Mouse (Mus musculus): Measurements from ENCODE around the gene Utp14a. TPM values are rescaled to one million over a fixed set of nuclear protein-coding genes. Genes with fewer than 3 reads are reported as not detected.

Utp14a gene
- polyA plus RNA-seq, 1 experiment from 2014 or later = 12.6 TPM

DNA sequence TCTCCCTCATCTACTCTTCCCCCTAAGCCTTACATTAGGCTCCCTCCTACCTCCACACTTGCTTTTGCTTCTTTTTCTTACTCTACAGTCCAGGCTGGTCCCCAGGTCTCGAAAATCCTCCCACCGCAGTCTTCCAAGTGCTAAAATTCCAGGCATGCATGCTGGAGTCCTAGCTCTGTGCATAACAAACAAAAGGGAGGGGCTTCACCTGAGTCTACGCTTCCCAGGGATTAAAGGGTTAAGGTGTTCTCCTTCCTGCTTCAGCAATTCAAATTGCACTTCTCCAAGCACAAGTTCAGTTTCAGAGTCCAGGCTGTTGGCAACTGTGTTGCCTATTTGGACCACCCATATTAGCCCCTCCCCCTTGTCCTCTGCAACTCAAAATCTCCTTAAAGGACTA lies 34.8 kb downstream of the Utp14a start:
- no peak overlapping the region for H3K4me2 ChIP-seq (replicated peaks; ENCODE audit: low read depth)
- no peak for TF ChIP-seq CTCF (IDR thresholded peaks at IDR 0.05; ENCODE audit: low read depth)
- no peak for TF ChIP-seq EP300 (optimal IDR thresholded peaks at IDR 0.05)
- no peaks in the 10 kb centered on the region for H3K9me3 ChIP-seq (ENCODE audit: control insufficient read depth, low read length)
- no peaks in the 10 kb centered on the region for H3K27me3 ChIP-seq (ENCODE audit: control insufficient read depth, insufficient read depth, low read length)
- H3K36me3 ChIP-seq (ENCODE audit: control insufficient read depth, insufficient read depth, low read length) = no peaks in the 10 kb centered on the region
- ATAC-seq (ENCODE audit: low FRiP score, low TSS enrichment) = no peak
- 39% methylated on average over 3 of the region's 3 CpGs for WGBS
- H3K9ac ChIP-seq (ENCODE audit: low read length) = no peak overlapping the region
- no peak for DNase-seq (ENCODE audit: low spot score)
- no peaks in the 10 kb centered on the region for H3K4me1 ChIP-seq (replicated peaks; ENCODE audit: control insufficient read depth, insufficient read depth)
- no peak overlapping the region for H3K27ac ChIP-seq (replicated peaks)
- no peak overlapping the region for H3K4me3 ChIP-seq (ENCODE audit: low read depth, low read length)

DNA sequence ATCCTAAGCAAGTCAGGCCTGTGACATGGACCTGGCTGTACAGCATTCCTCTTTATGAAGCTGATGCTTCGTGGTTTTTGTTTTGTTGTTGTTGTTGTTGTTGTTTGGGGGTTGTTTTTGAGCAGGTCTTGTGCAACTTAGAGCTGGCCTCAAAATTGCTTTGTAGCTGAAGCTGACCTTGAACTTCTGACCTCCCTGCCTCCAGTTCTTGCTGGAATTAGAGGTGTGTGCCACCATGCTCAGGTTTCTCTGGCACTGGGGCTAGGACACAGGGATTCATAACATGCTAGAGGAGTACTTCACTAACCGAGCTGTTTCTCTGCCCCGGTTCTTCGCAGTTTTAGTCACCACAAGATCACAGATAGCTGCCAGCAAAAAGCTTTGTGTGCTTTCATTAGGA lies 48.7 kb downstream of the Utp14a start:
- no peak for ATAC-seq (ENCODE audit: low FRiP score, low TSS enrichment)

DNA sequence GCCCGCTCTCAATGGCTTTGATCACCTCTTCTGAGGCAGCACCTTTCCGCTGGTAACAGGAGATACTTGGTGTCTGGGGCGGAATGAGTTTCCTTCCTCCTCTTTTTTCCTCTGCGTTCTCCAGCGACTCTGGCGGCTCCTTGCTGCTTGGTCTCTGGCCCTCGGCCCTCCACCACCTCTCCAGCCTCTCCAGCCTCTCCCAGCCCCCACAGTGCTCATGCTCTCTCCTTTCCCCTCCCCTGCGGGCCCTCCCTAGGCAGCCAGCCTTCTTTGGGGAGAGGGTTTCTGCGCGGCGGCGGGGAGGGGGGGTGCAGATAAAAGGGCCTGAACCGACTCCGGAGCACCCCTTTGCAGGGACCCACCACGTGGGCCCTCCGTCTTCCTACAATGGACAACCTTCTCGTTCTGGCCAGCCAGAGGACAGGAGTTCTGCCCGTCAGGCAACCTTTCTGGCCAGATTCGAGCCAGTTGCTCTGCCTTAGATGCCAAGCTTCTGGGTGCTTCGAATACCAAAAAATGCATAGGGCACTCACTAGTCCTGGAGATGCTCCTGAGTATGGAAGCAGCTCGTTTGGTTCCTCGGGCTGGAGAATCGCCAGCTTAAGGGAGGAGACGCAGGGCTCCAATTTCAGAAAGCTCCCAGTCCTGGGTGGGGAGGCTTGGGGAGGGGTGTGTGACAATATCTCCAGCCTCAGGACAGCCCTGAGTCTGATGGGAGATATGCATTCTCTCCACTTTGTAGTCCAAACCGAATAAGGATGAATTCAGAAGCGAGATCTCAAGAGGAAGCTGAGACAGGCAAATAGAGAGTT lies 54.2 kb downstream of the Utp14a start:
- no peak for ATAC-seq (ENCODE audit: low FRiP score, low TSS enrichment)
- no peak overlapping the region for H3K27ac ChIP-seq (replicated peaks)

More for the DNA sequence above, 48.7 kb downstream of the Utp14a start:
- no peak overlapping the region for H3K4me2 ChIP-seq (replicated peaks; ENCODE audit: low read depth)
- no peak overlapping the region for H3K27ac ChIP-seq (replicated peaks)
- no peaks in the 10 kb centered on the region for H3K9me3 ChIP-seq (ENCODE audit: control insufficient read depth, low read length)
- H3K4me1 ChIP-seq (replicated peaks; ENCODE audit: control insufficient read depth, insufficient read depth) = no peaks in the 10 kb centered on the region
- DNase-seq (ENCODE audit: low spot score) = no peak
- TF ChIP-seq CTCF (IDR thresholded peaks at IDR 0.05; ENCODE audit: low read depth) = no peak
- no peak for TF ChIP-seq EP300 (optimal IDR thresholded peaks at IDR 0.05)
- no peaks in the 10 kb centered on the region for H3K36me3 ChIP-seq (ENCODE audit: control insufficient read depth, insufficient read depth, low read length)
- H3K27me3 ChIP-seq (ENCODE audit: control insufficient read depth, insufficient read depth, low read length) = no peaks in the 10 kb centered on the region
- 70% methylated on average over 4 of the region's 4 CpGs for WGBS
- no peak overlapping the region for H3K4me3 ChIP-seq (ENCODE audit: low read depth, low read length)
- H3K9ac ChIP-seq (ENCODE audit: low read length) = no peak overlapping the region

DNA sequence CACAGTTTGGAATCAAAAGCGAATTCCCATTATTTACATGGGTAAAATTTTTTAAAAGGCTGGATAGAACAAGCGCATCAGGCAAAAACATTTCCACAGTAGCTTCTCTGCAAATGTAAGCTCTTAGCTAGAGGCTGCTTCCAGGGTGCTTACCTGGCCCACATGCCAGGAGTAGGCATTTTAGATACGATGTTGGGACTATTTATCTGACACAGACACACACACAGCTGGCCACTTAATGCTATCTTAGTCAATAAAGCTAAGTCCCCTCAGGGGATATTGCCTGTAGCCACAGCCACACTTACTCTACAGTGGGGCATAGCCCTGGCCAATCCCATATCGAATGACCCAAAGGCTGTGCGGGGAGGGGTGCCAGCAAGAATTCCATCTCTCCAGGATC lies 55.1 kb downstream of the Utp14a start:
- DNase-seq (ENCODE audit: low spot score) (no peak), ATAC-seq (ENCODE audit: low FRiP score, low TSS enrichment) (no peak)
- no peak for TF ChIP-seq EP300 (optimal IDR thresholded peaks at IDR 0.05)
- no peak for TF ChIP-seq CTCF (IDR thresholded peaks at IDR 0.05; ENCODE audit: low read depth)
- no peaks in the 10 kb centered on the region for H3K27me3 ChIP-seq (ENCODE audit: control insufficient read depth, insufficient read depth, low read length)
- H3K4me1 ChIP-seq (replicated peaks; ENCODE audit: control insufficient read depth, insufficient read depth) = no peaks in the 10 kb centered on the region
- no peak overlapping the region for H3K27ac ChIP-seq (replicated peaks)
- 85% methylated on average over 5 of the region's 5 CpGs for WGBS
- no peaks in the 10 kb centered on the region for H3K9me3 ChIP-seq (ENCODE audit: control insufficient read depth, low read length)
- H3K4me3 ChIP-seq (ENCODE audit: low read depth, low read length) = no peak overlapping the region
- H3K4me2 ChIP-seq (replicated peaks; ENCODE audit: low read depth) = no peak overlapping the region
- H3K9ac ChIP-seq (ENCODE audit: low read length) = no peak overlapping the region
- no peaks in the 10 kb centered on the region for H3K36me3 ChIP-seq (ENCODE audit: control insufficient read depth, insufficient read depth, low read length)

More for the DNA sequence above, 54.2 kb downstream of the Utp14a start:
- H3K27me3 ChIP-seq (ENCODE audit: control insufficient read depth, insufficient read depth, low read length) = no peaks in the 10 kb centered on the region
- H3K36me3 ChIP-seq (ENCODE audit: control insufficient read depth, insufficient read depth, low read length) = no peaks in the 10 kb centered on the region
- TF ChIP-seq CTCF (IDR thresholded peaks at IDR 0.05; ENCODE audit: low read depth) (no peak), EP300 (optimal IDR thresholded peaks at IDR 0.05) (no peak)
- peak overlapping the region; percentile 18; the same call in 1 of the 2 replicates for H3K4me3 ChIP-seq (ENCODE audit: low read depth, low read length)
- no peak for DNase-seq (ENCODE audit: low spot score)
- no peaks in the 10 kb centered on the region for H3K9me3 ChIP-seq (ENCODE audit: control insufficient read depth, low read length)
- H3K4me2 ChIP-seq (replicated peaks; ENCODE audit: low read depth) = peak overlapping the region; percentile 48
- H3K4me1 ChIP-seq (replicated peaks; ENCODE audit: control insufficient read depth, insufficient read depth) = no peaks in the 10 kb centered on the region
- 19% methylated on average over 25 of the region's 26 CpGs for WGBS
- H3K9ac ChIP-seq (ENCODE audit: low read length) = 0 out of 2 replicates have a peak overlapping the region, but pooled peaks have one; percentile 13

DNA sequence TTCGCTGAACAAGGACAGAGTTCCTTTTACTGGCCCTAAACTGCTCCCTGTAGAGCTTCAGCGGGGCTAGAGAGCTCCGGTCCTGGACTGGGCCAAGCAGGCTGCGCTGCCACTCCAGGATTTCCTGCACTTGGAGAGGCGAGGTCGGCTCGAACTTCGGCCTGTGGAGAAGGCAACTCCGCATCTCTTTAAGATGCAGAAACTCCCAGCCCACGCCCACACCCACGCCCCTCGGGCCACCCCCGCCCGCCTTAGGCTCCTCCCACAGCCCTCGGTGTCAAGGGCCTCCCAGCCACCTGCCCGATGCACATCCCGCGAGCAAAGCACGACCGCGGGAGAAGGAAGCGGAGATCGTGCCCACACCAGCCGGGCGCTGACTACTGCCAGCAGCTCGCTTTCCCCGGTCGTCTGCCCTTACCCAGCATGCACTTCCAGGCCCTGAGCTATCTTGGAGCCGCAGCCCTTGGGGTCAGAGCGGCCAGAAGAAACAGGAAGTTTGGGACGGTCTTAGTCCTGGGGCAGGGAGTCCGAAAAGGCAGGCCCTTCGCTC lies 57.9 kb downstream of the Utp14a start:
- Histone ChIP-seq H3K4me1 (replicated peaks; ENCODE audit: control insufficient read depth, insufficient read depth) (no peaks in the 10 kb centered on the region), H3K27me3 (ENCODE audit: control insufficient read depth, insufficient read depth, low read length) (no peaks in the 10 kb centered on the region), H3K9me3 (ENCODE audit: control insufficient read depth, low read length) (no peaks in the 10 kb centered on the region), H3K4me2 (replicated peaks; ENCODE audit: low read depth) (peak overlapping the region; percentile 54), H3K36me3 (ENCODE audit: control insufficient read depth, insufficient read depth, low read length) (no peaks in the 10 kb centered on the region), H3K9ac (ENCODE audit: low read length) (peak overlapping the region; percentile 27; the same call in 1 of the 2 replicates), H3K27ac (replicated peaks) (peak overlapping the region; percentile 2; the same call in 1 of the 2 replicates), H3K4me3 (ENCODE audit: low read depth, low read length) (peak overlapping the region; percentile 32)
- DNase-seq (ENCODE audit: low spot score) = peak; percentile 90
- no peak for TF ChIP-seq CTCF (IDR thresholded peaks at IDR 0.05; ENCODE audit: low read depth)
- TF ChIP-seq EP300 (optimal IDR thresholded peaks at IDR 0.05) = no peak
- WGBS = 14% methylated on average over 32 of the region's 33 CpGs
- ATAC-seq (ENCODE audit: low FRiP score, low TSS enrichment) = peak; percentile 93

DNA sequence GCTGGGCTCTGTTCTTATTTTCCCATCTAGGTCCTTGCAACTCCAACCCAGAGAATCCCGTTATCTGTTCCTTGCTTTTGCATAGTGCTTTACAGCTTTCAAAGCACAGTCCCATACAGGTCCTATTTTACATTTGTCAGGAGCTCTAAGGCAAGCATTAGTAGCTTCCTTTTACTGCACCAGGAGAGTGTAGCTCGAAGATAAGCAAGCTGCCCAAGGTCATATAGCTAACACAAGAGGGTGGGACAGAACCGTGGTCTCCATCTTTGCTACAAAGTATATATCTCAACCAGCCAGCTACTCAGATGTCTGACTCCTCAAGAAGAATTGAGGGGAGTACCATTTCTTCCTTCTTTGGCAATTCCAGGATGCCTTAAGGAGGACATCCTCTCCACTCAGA lies 60.8 kb downstream of the Utp14a start:
- H3K4me3 ChIP-seq (ENCODE audit: low read depth, low read length) = no peak overlapping the region
- 54% methylated on average over 3 of the region's 3 CpGs for WGBS
- no peak overlapping the region for H3K4me2 ChIP-seq (replicated peaks; ENCODE audit: low read depth)
- no peak for TF ChIP-seq CTCF (IDR thresholded peaks at IDR 0.05; ENCODE audit: low read depth)
- no peak for TF ChIP-seq EP300 (optimal IDR thresholded peaks at IDR 0.05)
- ATAC-seq (ENCODE audit: low FRiP score, low TSS enrichment) (no peak), DNase-seq (ENCODE audit: low spot score) (no peak)
- no peaks in the 10 kb centered on the region for H3K36me3 ChIP-seq (ENCODE audit: control insufficient read depth, insufficient read depth, low read length)
- no peaks in the 10 kb centered on the region for H3K27me3 ChIP-seq (ENCODE audit: control insufficient read depth, insufficient read depth, low read length)
- no peaks in the 10 kb centered on the region for H3K9me3 ChIP-seq (ENCODE audit: control insufficient read depth, low read length)
- H3K9ac ChIP-seq (ENCODE audit: low read length) = no peak overlapping the region
- no peak overlapping the region for H3K27ac ChIP-seq (replicated peaks)
- H3K4me1 ChIP-seq (replicated peaks; ENCODE audit: control insufficient read depth, insufficient read depth) = no peaks in the 10 kb centered on the region

Data from stomach, postnatal 0 days (tissue).